Mouse (Mus musculus) left cerebral cortex, postnatal 14 days (tissue): ENCODE data around the gene Ccdc88a. TPM values are rescaled to one million over a fixed set of nuclear protein-coding genes. Genes with fewer than 3 reads are reported as not detected.
"Not testable (repeated sequence)": the region's sequence is repeated elsewhere in the genome, so short reads cannot be mapped to it uniquely, and the experiment has no call there.

Source experiments
- DNase-seq, 2 experiments: peaks; one replicate each; pipeline ENCODE4 v3.0.0; 2021 to 2022; ENCODE audit warnings: low spot score in 2 of 2, mixed read lengths in 1 of 2
- intact Hi-C: fragments of 180-260 bp; cut with DNase I; formaldehyde crosslinking; loops from one replicate; pipeline ENCODE4 v1.15.1; 2025
- total RNA-seq, 2 experiments: library from RNA; stranded (reverse); gene quantifications; 2 replicates each; pipeline ENCODE4 v1.2.3; 2021

The Ccdc88a gene
- total RNA-seq, 2 experiments from 2014 or later = 73.9 to 82.0 TPM

- intact Hi-C loops = no loop called here
- DNase-seq = no peak
Observed at GRCm38 (mm10) chr11:29423496-29423895, 50.0 kb downstream of the Ccdc88a start.

DNA sequence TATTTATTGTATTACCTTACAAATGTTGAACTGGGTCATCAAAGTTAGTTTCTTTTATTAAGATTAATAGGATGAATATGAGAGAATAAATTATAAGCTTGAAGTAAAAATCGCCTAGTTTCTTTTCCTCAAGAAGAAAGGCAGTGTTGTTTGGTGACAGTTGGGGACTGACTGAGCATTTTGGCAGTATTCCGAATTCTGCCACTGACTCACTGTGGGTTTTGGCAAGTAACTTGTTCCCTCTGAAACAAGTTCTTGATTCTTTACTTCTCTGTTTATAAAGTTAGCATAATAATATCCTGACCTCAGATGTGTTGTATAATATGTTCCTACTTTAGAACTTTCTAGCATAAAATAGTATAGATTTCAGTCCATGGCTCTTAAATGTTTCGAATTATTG, 55.3 kb downstream of the Ccdc88a start:
- intact Hi-C loops = no loop called here
- peak; percentile 66 to 70 for DNase-seq

DNA sequence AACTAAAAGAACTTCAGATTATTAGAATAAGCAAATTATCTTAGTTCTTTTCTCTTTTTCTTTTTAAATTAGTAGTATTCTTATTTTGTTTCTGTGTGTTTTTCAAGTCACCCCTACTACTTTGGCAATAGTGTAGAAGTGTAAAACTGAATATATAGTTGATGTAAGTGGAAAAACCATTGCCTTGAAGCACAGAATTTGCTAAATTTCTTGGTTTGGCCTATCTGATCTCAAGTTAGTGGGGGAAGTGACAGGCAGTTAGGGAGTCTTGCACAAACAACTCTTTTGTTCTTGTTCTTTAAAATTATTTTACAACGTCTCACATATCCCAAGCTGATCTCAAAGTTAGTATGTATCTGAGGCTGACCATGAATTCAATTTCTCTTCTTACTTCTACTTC, 57.6 kb downstream of the Ccdc88a start:
- intact Hi-C loops = no loop called here
- no peak for DNase-seq

DNA sequence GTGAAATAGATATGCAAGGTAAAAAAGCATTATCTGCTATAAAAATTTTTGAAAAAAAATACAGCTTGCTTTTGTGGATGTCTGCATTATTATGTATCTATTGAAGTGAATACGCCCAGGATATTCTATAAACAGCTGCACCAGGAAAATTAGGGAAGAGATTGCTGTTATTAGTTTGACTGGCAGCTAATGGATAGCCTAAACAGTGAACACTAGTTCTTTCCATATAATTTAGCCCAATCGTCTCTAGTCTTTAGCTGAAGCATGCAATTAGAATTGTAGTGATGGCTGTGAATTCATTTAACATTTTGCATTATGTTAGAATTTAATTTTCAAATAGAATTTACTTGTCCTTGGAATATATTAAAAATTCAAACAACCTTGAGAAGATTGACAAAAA, 75.3 kb downstream of the Ccdc88a start:
- DNase-seq = no peak
- intact Hi-C loops = no loop called here

GRCm38 (mm10) chr11:29474676-29475075, 101.2 kb downstream of the Ccdc88a start:
- intact Hi-C loops = loop anchor here (10.0 kb wide), 1 partner anchor 230 kb away; the partner anchor contains the start of gene Cfap36
- no peak for DNase-seq

- intact Hi-C loops = no loop called here
- DNase-seq = no peak
Observed at GRCm38 (mm10) chr11:29493135-29493534, 119.7 kb downstream of the Ccdc88a start.

- intact Hi-C loops = no loop called here
- DNase-seq = no peak
Observed at GRCm38 (mm10) chr11:29496962-29497361, 123.5 kb downstream of the Ccdc88a start.

DNA sequence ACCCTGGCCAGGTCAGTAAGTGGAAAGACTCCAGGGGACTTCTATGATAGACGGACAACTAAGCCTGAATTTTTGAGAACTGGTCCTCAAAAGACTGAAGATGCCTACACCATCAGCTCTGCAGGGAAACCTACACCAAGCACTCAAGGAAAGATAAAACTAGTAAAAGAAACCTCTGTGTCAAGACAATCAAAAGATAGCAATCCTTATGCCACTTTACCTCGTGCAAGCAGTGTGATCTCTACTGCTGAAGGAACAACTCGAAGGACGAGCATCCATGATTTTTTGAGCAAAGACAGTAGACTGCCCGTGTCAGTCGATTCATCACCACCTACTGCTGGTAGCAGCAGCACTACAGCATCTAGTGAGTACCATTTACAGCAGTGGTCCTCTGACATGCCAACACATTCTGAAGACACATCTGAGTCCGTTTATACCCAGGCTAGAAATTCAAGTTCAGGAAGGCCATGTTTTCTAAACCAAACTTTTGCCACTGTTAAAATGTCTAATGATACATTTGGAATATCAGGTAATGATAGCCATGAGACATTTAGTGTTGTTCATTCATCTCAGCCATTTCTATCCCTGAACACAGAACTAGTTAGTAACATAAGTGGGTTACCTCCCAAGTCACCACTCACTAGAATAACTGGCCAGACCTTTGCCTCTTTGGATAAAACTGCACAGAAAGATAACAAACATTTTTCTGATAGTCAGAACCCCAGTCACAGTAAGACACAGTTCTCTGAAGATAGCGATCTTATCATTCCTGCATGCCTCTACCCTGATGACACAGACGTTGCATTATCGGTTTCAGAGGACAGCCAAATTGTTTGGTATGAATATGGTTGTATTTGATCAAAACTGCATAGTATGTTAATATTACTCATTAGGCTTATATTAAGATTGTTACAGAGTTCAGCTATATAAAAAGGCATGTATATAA, 130.8 kb downstream of the Ccdc88a start:
- intact Hi-C loops = no loop called here

DNA sequence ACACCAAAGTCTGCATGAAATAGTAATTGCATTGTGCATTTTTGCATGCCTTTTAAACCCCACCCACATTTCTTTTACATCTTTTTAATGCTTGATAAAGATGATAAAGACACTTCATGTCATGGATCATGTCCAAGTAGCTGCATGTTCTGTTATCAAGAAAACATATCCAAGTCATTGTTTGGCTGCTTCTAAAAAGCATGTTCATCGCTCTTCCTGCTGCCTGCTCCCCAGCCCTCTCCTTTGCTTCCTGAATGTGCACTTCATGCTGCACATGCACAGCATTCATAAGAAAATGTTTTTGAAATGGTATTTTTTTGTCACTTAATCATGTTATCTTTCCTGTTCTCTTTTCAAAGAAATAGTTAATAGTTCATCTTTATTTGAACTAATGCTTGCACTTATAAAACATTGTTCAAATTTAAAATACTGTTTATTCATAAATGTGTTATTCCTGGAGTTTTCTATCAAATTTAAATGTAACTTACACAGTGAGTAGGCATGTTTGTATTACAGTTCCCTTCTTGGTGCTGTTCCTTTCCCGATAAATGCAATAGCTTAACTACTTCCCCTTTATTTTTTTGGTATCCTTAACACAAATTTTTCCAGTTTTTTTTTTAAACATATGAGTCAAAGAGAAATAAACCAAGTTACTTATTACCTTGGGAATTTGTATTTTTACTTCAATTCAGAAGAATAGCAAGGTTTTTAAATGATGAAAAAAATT, 131.6 kb downstream of the Ccdc88a start:
- no peak for DNase-seq
- intact Hi-C loops = no loop called here

More for the DNA sequence above, 130.8 kb downstream of the Ccdc88a start:
- DNase-seq = no peak

- DNase-seq = no peak
- intact Hi-C loops = no loop called here
Observed at GRCm38 (mm10) chr11:29509421-29509820, 136.0 kb downstream of the Ccdc88a start.

DNA sequence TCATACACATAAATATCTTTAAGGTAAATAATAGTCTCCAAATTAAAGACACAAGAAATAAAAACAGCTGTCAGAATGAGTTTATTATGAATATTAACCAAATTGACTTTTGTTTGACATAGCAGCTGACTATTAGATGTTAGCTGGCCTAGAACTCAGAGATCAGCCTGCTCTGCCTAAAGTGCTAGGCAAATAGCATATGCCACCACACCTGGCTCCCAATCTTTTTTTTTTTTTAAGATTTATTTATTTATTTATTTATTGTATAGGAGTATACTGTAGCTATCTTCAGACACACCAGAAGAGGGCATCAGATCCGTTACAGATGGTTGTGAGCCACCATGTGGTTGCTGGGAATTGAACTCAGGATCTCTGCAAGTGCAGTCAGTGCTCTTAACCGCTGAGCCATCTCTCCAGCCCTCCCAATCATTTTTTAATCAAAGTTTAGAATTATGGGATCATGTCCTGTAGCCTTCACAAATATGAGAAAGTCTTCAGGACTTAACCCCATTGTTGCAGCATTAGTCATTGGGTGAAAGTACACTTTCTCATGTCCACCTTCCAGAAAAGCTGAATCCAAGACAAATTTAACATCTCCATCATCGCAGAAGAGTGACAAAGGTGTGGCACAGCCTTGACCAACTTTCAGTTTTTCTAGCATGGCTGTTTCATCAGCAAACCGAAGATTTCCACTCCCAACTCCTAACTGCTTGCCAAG, 139.5 kb downstream of the Ccdc88a start:
- no peak for DNase-seq
- intact Hi-C loops = loop anchor here (10.0 kb wide), 1 partner anchor 138 kb away; the partner anchor contains the start of gene Ccdc88a

DNA sequence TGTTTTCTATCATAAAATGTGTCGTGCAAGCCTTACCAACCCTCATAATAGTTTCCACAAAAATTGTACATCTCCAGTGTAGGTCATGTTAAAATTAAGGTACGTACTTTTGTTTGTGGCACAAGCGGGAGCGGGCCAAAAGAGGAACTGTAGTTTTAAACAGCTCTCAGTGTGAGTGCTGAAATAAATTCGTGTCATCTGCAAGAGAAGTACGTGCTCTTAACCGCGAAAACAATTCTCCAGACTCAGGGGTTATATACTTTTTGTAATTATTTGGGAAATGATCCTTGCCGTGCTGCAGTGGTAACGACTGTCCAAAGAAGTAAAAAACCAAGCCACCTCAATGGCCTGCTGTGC, 140.8 kb downstream of the Ccdc88a start:
- intact Hi-C loops = loop anchor here (10.0 kb wide), 1 partner anchor 140 kb away; the partner anchor contains the start of gene Ccdc88a
- no peak for DNase-seq

DNA sequence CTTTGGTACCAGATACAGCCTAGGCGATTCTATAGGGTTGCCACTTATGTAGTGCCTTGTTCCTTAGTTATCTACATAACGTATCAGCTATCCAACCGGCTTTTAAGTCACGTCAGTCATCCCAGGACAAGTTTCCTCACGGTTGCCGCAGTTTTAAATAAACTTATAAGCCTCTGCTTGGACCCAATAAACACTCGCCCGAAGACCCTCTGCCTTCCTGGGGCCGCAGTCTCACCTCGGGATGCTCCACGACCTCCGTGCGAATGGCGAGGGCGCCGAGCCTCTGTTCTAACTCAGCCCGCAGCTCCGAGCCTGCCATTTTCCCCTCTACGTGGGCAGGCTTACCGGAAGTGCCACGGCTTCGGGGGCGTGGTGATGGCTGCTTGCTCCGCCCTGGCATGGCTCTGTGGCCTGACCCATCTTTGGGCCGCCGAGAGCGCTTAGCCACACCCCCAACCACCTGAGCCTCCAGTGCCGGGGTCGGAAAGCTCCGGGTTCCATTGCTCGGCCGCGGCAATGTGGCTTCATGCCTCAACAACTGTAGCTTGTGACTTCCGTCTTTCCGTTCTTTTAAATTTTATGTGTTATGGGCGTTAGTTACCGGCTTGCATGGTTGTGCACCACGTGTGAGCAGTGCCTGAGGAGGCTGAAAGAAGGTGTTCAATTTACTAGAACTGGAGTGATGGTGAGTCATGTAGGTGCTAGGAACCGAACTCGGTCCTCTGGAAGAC, 141.4 kb downstream of the Ccdc88a start, which contains the start of gene Prorsd1:
Gene Prorsd1, minus strand, starts transcription at position 352 of the 731 bp plus-strand sequence.
- intact Hi-C loops = loop anchor here (10.0 kb wide), 1 partner anchor 140 kb away; the partner anchor contains the start of gene Ccdc88a
- DNase-seq = peak; percentile 70 to 75

DNA sequence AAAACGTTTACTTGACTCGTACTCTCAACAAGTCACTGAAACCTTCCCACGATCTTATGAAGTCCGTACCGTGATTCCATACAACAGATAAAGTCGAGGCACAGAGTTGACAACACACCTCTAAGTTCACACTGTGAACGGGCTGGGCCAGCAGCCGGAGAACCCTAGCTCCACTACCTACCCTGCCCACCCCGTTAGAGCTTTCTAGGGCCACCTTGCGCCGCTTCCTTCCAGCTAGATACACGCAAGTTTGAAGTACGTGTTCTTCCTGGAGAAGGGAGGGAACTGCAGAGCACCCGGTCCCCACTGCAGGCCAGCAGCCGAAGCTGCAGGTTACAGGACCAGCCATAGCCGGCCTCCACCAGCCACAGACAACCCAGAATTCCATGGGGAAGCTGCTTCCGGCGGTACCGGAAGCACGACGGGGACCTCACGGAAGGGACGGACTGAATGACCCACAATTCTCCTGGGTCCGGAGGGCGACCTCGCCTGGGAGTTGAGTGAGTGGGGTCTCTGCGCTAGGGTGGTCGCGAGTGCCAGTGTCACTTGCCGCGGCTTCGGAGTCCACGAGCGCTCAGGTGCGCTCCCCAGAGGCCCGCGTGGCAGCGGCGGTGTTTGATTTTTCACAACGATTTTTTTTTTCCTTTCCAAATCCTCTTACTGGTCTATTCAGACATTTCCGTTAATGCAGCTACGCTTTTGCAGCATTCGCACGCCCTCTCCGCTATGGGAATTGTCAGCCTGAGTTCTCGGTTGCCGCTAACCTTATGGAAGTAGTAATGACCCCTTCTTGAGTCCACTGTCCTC, 152.7 kb downstream of the Ccdc88a start, which contains the start of gene Mtif2:
Gene Mtif2, plus strand, starts transcription at position 421 of the 807 bp plus-strand sequence.
- peak; percentile 77 to 79 for DNase-seq
- intact Hi-C loops = loop anchor here (10.0 kb wide), 1 partner anchor 261 kb away; no protein-coding TSS in a partner anchor

DNA sequence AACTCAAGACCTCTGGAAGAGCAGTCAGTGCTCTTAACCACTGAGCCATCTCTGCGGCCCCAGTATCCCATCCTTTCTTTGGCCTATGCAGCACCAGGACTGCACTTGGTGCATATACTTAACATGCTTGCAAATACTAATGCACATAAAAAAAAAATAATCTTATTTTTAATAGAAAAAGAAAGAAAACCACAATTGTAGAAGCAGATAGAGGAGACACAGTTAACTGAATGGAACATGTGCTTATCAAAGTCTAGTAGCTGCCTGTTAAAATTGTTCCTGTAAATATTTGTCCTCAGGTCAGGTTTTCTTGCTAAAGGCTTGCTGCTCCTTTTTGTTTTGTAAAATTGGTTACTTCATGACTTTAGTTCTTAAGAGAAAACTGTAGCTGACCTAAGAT, 164.7 kb downstream of the Ccdc88a start:
- no peak for DNase-seq
- intact Hi-C loops = no loop called here

DNA sequence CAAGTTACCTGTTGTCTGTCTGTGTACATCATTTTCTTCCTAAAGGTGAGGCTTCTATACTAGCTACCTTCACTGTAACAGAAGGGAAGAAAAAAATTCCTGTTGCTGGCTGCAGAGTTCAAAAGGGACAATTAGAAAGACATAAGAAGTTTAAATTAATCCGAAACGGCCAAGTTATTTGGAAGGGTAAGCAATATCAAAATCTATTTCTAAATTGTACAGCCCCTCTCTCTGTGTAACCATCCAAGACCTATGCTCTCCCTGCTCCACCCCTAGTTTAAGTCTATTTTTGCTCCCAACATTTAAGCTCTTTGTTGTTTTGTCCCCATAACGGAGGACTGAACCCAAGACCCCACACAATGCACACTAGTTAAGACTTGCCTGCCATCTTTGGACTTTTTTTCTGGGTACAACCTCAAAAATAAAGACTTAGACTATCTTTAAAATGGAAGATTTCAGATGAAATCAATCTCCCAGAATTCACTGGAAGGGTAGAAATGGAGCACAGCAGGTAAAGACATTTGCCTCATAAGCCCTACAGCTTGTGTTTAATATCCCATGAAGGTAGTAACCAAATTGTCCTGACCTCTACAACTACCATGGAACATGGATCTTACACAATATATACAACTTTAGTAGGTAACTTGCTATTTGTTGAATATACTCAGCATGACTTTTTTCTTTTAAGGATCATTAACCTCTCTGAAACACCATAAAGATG, 170.9 kb downstream of the Ccdc88a start:
- no peak for DNase-seq
- intact Hi-C loops = no loop called here

DNA sequence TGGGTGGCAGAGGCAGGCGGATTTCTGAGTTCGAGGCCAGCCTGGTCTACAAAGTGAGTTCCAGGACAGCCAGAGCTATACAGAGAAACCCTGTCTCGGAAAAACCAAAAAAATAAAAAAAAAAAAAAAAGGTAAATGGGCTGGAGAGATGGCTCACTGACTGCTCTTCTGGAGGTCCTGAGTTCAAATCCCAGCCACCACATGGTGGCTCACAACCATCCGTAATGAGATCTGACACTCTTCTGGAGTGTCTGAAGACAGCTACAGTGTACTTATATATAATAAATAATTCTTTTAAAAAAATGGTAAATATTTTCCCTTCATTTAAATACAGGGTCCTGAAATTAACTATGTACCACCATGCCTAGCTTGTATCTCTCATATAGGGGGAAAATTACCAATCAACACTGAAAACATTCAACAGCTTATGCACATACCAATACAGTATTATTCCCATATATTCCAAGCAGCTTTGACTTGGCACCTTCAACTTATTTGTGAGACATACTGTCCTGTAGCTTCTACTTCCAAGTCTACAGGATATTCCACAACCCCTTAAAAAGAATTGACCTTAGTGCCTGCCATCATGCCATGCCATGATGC, 171.8 kb downstream of the Ccdc88a start:
- intact Hi-C loops = loop anchor here (5.0 kb wide), 3 partner anchors 167 to 482 kb away; partner anchors contain the start of gene Eml6

More for the DNA sequence above, 171.8 kb downstream of the Ccdc88a start:
- DNase-seq = not testable (repeated sequence)
